Mouse (Mus musculus): ENCODE measurements around the gene 1700122O11Rik.

The 1700122O11Rik gene

GRCm38 (mm10) chr17:48038193-48038592 lies at the start of gene 1700122O11Rik:
Gene 1700122O11Rik (minus strand): TSS chr17:48038293.
- DNase-seq (ENCODE audit: low spot score in 2 of 2), result no peak

- DNase-seq (ENCODE audit: low spot score in 2 of 2), result no peak
Observed at GRCm38 (mm10) chr17:48080626-48081025, 42.5 kb upstream of the 1700122O11Rik start.

GRCm38 (mm10) chr17:48067729-48068128 lies 29.6 kb upstream of the 1700122O11Rik start:
- DNase-seq (ENCODE audit: low spot score in 2 of 2), result no peak

GRCm38 (mm10) chr17:48067083-48067614 lies 29.1 kb upstream of the 1700122O11Rik start:
- DNase-seq (ENCODE audit: low spot score in 2 of 2), result no peak

GRCm38 (mm10) chr17:48065081-48065501 lies 27.0 kb upstream of the 1700122O11Rik start:
- DNase-seq (ENCODE audit: low spot score in 2 of 2), result no peak

- no peak for DNase-seq (ENCODE audit: low spot score in 2 of 2)
Observed at GRCm38 (mm10) chr17:48064196-48064843, 26.2 kb upstream of the 1700122O11Rik start.

DNA sequence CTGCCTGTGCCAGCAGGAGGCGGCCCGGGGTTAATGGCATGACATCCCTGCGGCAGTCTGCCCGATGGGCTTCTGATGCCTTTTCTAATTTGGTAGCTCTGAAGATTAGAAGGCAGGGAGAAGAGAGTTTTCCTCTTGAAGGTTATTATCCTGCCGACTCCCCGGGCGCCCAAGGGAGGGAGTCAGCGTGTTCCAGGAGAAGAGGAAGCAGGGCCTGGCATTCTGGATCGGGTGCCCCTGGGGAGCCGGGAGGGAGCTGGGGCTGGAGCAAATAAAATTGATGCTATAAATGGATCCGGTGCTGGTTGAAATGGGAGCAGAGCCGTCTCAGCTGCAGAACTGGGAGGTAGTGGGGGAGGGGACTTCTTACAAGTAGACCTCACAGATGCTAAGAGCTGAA lies 19.3 kb upstream of the 1700122O11Rik start:
- DNase-seq (ENCODE audit: low spot score in 2 of 2), result no peak

DNA sequence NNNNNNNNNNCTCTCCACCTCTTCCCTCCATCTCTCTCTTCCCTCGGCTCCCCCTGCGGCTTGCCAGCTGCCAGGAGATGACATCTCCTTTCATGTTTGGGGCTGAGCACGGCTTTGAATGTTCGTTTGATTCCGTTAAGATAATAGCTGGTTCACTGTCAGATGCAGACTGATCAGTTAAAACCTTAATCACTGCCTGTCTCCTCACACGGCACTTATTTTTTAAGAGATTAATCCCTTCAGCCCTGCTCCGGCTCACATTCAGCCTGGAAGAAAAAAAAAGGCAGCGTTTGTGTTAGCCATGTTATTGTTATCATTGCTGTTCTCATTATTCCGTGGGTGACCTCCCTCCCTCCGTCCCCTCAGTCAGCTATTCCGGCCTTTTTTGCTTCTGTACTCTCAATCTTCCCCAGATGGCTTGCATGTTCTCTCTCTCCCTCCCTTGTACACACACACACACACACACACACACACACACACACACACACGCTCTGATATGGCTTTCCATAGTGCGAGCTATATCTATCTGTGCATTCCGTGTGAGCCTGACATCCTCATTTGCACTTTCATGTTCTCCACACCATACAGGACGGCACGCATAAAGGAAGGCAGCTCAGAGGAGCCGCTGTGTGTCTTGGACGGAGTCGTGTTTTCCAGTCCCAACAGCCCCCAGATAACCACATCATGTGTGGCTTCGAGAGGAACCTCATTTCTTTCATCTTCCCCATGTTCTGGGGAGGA lies 17.2 kb upstream of the 1700122O11Rik start:
- DNase-seq (ENCODE audit: low spot score in 2 of 2), result no peak

- DNase-seq (ENCODE audit: low spot score in 2 of 2), result no peak
Observed at GRCm38 (mm10) chr17:48053646-48054045, 15.6 kb upstream of the 1700122O11Rik start.

DNA sequence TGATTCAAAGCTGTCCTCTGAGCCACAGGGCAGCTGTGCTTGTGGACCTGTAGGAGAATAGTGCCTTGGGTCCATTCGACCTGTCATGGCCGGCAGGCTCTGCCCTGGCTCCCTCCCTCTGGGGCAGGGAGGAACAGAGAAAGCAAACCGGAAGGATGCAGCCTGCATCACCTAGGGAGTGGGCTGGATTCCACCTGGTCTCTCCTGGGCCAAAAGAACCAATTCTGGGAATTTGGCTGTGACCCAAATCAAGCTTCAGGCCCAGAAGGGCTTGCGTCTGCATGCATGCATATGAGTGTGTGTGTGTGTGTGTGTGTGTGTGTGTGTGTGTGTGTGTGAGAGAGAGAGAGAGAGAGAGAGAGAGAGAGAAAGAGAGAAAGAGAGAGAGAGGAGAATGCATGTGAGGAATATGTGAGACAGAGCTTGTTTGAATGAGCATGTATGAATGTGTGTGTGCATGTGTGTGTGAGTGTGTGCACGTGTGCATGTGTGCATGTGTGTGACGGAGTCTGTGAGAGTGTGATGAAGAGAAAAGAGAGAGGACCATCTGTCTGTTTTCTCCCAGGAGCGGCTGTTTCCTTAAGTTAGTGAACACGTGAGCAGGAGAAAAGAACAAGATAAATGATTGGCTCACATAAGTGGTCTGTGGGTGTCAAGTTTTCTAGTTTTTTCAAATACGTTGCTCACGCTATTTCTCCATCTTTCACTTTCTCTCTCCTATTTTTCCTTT lies 14.4 kb upstream of the 1700122O11Rik start:
- DNase-seq (ENCODE audit: low spot score in 2 of 2), result no peak

DNA sequence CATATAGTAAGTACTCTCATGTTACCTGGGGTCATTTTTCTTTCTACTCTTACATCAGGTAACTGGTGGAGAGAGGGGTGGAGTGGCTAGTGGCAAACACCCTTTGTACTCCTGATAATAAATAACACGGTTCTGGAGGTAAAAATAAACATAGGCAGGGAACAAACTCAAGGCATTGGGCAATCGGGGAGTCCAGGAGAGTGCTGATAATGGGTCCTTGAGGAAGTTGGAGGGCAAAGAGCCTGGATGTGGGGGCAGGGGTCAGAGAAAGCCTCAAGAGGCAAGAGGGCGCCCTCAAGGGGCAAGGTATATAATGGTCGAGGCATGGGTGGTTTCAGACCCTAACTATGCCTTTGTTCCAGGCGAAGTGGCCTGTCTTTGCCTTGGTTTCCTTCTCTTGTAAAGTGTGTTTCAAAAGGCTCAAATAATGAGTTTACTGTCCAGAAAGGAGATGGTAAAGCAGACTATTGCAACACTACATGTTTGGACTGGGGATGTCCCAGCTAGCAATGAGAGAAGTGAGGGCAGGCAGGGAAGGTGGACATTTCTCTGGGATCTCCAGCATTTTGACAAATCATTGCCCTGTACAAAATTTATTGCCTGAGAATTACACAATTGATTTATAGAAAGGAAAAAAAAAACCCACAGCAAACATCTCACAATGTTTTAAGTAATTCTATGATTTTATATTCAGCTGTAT lies 13.7 kb upstream of the 1700122O11Rik start:
- no peak for DNase-seq (ENCODE audit: low spot score in 2 of 2)

DNA sequence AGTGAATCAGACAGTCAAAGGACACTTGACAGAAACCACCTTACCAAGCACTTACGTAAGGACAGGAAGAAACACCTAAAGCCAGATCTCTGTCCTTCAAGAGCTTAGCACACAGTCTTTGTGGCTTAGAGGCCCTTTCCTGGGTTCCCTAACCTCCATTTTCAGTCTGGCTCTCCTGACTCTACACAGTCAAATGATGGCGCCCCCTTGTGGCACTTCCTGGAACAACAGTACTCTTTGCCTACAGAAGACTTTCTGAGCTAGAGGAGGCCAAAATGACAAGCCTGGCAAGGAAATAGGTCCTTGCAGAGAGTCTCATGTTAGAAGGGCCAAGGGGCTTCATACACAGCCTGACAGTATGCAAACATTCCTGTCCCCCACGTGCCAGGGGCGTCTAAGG lies 7.5 kb upstream of the 1700122O11Rik start:
- peak; percentile 55 to 66 for DNase-seq (ENCODE audit: low spot score in 2 of 2)

DNA sequence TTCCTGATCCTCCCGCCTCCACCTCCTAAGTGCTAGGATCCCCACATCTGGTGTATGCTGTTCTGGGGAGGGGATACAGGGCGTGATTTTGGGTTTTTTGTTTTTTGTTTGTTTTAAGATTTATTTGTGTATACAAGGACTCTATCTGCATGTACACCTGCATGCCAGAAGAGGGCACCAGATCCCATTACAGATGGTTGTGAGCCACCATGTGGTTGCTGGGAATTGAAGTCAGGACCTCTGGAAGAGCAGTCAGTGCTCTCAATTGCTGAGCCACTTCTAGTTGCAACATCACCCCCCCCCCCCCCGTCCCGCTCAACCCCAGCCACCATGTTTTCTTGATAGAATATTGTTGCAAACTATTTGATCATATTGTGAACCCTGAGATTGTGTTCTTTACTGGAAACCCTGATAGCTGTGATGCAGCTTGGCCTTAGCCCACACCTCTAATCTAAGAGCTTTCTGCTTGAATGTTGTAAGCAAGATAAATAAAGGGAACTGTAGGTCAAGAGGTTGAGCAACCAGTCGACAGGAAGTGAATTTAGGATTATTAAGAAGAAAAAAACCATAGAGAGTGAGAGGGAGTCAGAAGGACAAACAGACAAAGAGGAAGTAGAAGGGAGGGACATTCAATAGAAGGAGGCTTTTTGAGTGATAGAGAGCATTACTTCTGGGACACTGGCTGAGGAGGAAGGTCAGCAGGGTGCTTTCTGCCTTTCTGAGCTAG lies 5.2 kb upstream of the 1700122O11Rik start:
- DNase-seq (ENCODE audit: low spot score in 2 of 2), result no peak

- peak; percentile 38 to 56 for DNase-seq (ENCODE audit: low spot score in 2 of 2)
Observed at GRCm38 (mm10) chr17:48041351-48042287, 3.5 kb upstream of the 1700122O11Rik start.

- DNase-seq (ENCODE audit: low spot score in 2 of 2), result peak; percentile 46 to 68
Observed at GRCm38 (mm10) chr17:48039232-48039866, 1.3 kb upstream of the 1700122O11Rik start.

GRCm38 (mm10) chr17:48036921-48037320 lies 1.2 kb downstream of the 1700122O11Rik start:
- no peak for DNase-seq (ENCODE audit: low spot score in 2 of 2)

GRCm38 (mm10) chr17:48031521-48032430 lies 6.3 kb downstream of the 1700122O11Rik start:
- DNase-seq (ENCODE audit: low spot score in 2 of 2), result no peak

GRCm38 (mm10) chr17:48029241-48029640 lies 8.9 kb downstream of the 1700122O11Rik start:
- DNase-seq (ENCODE audit: low spot score in 2 of 2), result no peak
